18 mouse cellular contexts compared by ENCODE assay signal in genomic region chr12:40823631-40824030, GRCm38 (mm10).
"Had no signal": no experiment of that assay in that cellular context is flagged by ENCODE, and none has a peak within 500 bp of the region (broad histone marks: within the 10 kb centered on the region; RNA-seq: fewer than 3 reads in every experiment).

No protein-coding gene starts in this region.

- H3K9me3 ChIP-seq: intestine, embryonic 15.5 days; kidney, embryonic 15.5 days; limb, embryonic 10.5 days; limb, embryonic 13.5 days; liver, embryonic 12.5 days; liver, embryonic 15.5 days; midbrain, embryonic 12.5 days; midbrain, embryonic 15.5 days; neural tube, embryonic 12.5 days had no signal

- H3K36me3 ChIP-seq: intestine, embryonic 15.5 days; kidney, embryonic 15.5 days; limb, embryonic 10.5 days; liver, embryonic 12.5 days; liver, embryonic 15.5 days had no signal

- DNase-seq: kidney, adult 11 months; kidney, adult 8-10 months; layer of hippocampus, adult 9-11 months; liver; lung, adult 2 months; thymus, adult 18-20 months; thymus, postnatal 36 days had no signal

- ATAC-seq: intestine, embryonic 15.5 days; liver, embryonic 12.5 days; midbrain, embryonic 15.5 days had no signal

- H3K9ac ChIP-seq: intestine, embryonic 15.5 days; kidney, embryonic 15.5 days; limb, embryonic 13.5 days; liver, embryonic 12.5 days; liver, embryonic 15.5 days; midbrain, embryonic 12.5 days; midbrain, embryonic 15.5 days; neural tube, embryonic 12.5 days had no signal

- H3K4me2 ChIP-seq: intestine, embryonic 15.5 days; kidney, embryonic 15.5 days; limb, embryonic 13.5 days; liver, embryonic 12.5 days; liver, embryonic 15.5 days; midbrain, embryonic 12.5 days; midbrain, embryonic 15.5 days; neural tube, embryonic 12.5 days had no signal

- H3K4me1 ChIP-seq: intestine, embryonic 15.5 days; liver, embryonic 12.5 days; liver, embryonic 15.5 days; midbrain, embryonic 12.5 days; midbrain, embryonic 15.5 days; neural tube, embryonic 12.5 days had no signal

- H3K4me3 ChIP-seq: intestine, embryonic 15.5 days; kidney, embryonic 15.5 days; layer of hippocampus, adult 2 months; limb, embryonic 10.5 days; limb, embryonic 13.5 days; liver, embryonic 12.5 days; liver, embryonic 15.5 days; midbrain, embryonic 12.5 days; midbrain, embryonic 15.5 days; neural tube, embryonic 12.5 days had no signal

- H3K27ac ChIP-seq: intestine, embryonic 15.5 days; kidney, embryonic 15.5 days; layer of hippocampus, adult 2 months; limb, embryonic 10.5 days; limb, embryonic 13.5 days; liver, embryonic 12.5 days; liver, embryonic 15.5 days; macrophage; midbrain, embryonic 12.5 days; midbrain, embryonic 15.5 days; neural tube, embryonic 12.5 days had no signal

- H3K27me3 ChIP-seq: intestine, embryonic 15.5 days; kidney, embryonic 15.5 days; limb, embryonic 13.5 days; liver, embryonic 12.5 days; liver, embryonic 15.5 days; midbrain, embryonic 12.5 days; midbrain, embryonic 15.5 days; neural tube, embryonic 12.5 days had no signal
